Mouse (Mus musculus) heart, embryonic 15.5 days (tissue): ENCODE measurements at regions not wholly inside any gene's neighbourhood (a gene's known extent, or its start where the extent isn't known, plus 50 kb on each side); places are given as distances from the start of the nearest gene placed in this dataset.
"Not testable (repeated sequence)": the region's sequence is repeated elsewhere in the genome, so short reads cannot be mapped to it uniquely, and the experiment has no call there.

ENCODE experiments used
- ATAC-seq: fragments of 200-750 bp; cut with Nextera tagmentation; replicated peaks from 2 replicates; pipeline ENCODE4 v1.8.0; 2017; ENCODE audit warnings: low read depth, moderate TSS enrichment; ENCODE audit not compliant: insufficient number of reproducible peaks, insufficient read depth, low FRiP score
- H3K27ac ChIP-seq: fragments of 300-500 bp; sonication (generic); 2 replicates; pipeline ENCODE4 v1.5.1; 2015; ENCODE audit warnings: mild to moderate bottlenecking, inconsistent platforms
- H3K27me3 ChIP-seq: fragments of 300-500 bp; sonication (generic); 2 replicates; pipeline ENCODE4 v1.6.1; 2015; ENCODE audit warnings: inconsistent platforms
- H3K36me3 ChIP-seq: fragments of 300-500 bp; sonication (generic); 2 replicates; pipeline ENCODE4 v1.6.1; 2015; ENCODE audit warnings: mild to moderate bottlenecking, inconsistent platforms
- H3K4me1 ChIP-seq: fragments of 300-500 bp; sonication (generic); replicated peaks from 2 replicates; pipeline ENCODE4 v1.6.1; 2015; ENCODE audit warnings: inconsistent platforms
- H3K4me2 ChIP-seq: fragments of 300-500 bp; sonication (generic); 2 replicates; pipeline ENCODE4 v1.6.1; 2015; ENCODE audit warnings: inconsistent platforms, mild to moderate bottlenecking, moderate library complexity
- H3K4me3 ChIP-seq: fragments of 300-500 bp; sonication (generic); 2 replicates; pipeline ENCODE4 v1.5.1; 2015; ENCODE audit warnings: mild to moderate bottlenecking, inconsistent platforms
- H3K9ac ChIP-seq: fragments of 300-500 bp; sonication (generic); 2 replicates; pipeline ENCODE4 v1.6.1; 2015; ENCODE audit warnings: mild to moderate bottlenecking, inconsistent platforms
- H3K9me3 ChIP-seq: fragments of 300-500 bp; sonication (generic); replicated peaks from 2 replicates; pipeline ENCODE4 v1.6.1; 2016; ENCODE audit warnings: inconsistent platforms
- WGBS: fragments of 180-500 bp; shearing (Covaris S2); methylation state at CpG from one replicate; pipeline ENCODE4 v1.1.7; 2015; ENCODE audit warnings: mixed read lengths; 5-methylcytosine and 5-hydroxymethylcytosine counted together

- Histone ChIP-seq H3K27me3 (no peaks in the 10 kb centered on the region), H3K9me3 (no peaks in the 10 kb centered on the region), H3K4me1 (no peaks in the 10 kb centered on the region), H3K4me2 (no peak overlapping the region), H3K36me3 (no peaks in the 10 kb centered on the region), H3K4me3 (no peak overlapping the region), H3K9ac (no peak overlapping the region), H3K27ac (no peak overlapping the region)
- WGBS: 54% methylated on average over 2 of the region's 2 CpGs
- no peak for ATAC-seq
Observed at GRCm38 (mm10) chr16:12644621-12645020, 464.9 kb upstream of the Ercc4 start.

DNA sequence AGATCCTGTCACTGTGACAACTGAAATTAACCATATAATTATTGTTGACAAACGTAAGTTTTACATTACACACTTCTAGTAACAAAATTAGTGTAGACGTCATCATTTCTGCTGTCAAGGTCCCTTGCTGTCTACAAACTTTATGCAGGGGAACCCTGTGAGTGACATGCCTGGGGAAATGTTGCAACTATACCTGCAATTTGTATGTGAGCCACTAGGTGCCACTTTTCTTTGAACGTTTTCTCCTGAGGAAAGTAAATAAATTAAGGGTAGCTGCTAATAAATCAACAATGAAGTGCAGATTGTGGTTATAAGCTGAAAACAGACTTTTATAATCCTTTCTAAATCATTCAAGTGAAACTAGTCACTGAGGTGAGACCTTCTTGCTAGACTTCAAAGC, 457.3 kb upstream of the Ercc4 start:
- Histone ChIP-seq H3K9me3 (no peaks in the 10 kb centered on the region), H3K36me3 (no peaks in the 10 kb centered on the region), H3K9ac (no peak overlapping the region), H3K4me3 (no peak overlapping the region), H3K4me2 (no peak overlapping the region), H3K27ac (no peak overlapping the region), H3K27me3 (no peaks in the 10 kb centered on the region), H3K4me1 (no peaks in the 10 kb centered on the region)
- 74% methylated on average over 3 of the region's 3 CpGs for WGBS
- no peak for ATAC-seq

DNA sequence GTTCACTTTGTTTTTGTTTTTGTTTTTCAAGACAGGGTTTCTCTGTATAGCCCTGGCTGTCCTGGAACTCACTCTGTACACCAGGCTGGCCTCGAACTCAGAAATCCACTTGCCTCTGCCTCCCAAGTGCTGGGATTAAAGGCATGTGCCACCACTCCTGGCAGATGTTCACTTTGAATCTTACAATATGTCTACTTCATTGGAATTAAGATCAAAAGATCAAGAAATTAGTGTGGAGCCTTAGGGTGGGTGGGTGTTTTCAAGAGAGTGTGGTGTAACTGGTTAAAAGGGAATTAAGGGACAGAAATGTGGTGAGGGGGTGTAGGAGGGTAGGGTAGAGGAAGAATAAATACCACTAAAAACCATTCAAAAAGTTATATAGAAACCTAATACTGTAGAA, 435.8 kb upstream of the Ercc4 start:
- not testable (repeated sequence) for H3K27ac ChIP-seq, H3K9me3 ChIP-seq, H3K36me3 ChIP-seq, H3K4me1 ChIP-seq, H3K27me3 ChIP-seq, H3K4me3 ChIP-seq, H3K4me2 ChIP-seq, H3K9ac ChIP-seq, ATAC-seq
- WGBS: 80% methylated on average over 1 of the region's 1 CpGs

DNA sequence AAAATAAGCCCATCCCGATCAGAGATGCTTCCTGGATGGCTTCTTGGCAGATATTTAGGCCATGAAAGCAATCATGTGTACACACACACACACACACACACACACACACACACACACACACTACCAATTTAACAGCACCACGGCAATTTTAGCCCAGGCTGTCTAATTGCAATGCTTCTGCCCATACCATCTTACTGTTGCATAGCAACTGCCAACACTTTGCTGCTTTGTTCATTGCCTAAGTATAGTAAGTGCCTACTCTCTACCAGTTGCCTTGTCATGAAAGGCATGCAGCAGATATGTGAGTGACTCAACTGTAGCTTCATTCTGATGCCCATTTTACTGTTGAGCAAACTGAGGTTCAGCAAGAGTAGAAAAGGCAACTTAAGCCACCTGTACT, 428.0 kb upstream of the Ercc4 start:
- H3K27ac ChIP-seq: no peak overlapping the region
- ATAC-seq: no peak
- H3K9me3 ChIP-seq: no peaks in the 10 kb centered on the region
- no peak overlapping the region for H3K4me3 ChIP-seq
- no peaks in the 10 kb centered on the region for H3K27me3 ChIP-seq
- no peak overlapping the region for H3K9ac ChIP-seq
- no peaks in the 10 kb centered on the region for H3K36me3 ChIP-seq
- 73% methylated on average over 2 of the region's 2 CpGs for WGBS
- no peak overlapping the region for H3K4me2 ChIP-seq
- peaks cover 5% of the 10 kb centered on the region; the same call in 1 of the 2 replicates for H3K4me1 ChIP-seq

DNA sequence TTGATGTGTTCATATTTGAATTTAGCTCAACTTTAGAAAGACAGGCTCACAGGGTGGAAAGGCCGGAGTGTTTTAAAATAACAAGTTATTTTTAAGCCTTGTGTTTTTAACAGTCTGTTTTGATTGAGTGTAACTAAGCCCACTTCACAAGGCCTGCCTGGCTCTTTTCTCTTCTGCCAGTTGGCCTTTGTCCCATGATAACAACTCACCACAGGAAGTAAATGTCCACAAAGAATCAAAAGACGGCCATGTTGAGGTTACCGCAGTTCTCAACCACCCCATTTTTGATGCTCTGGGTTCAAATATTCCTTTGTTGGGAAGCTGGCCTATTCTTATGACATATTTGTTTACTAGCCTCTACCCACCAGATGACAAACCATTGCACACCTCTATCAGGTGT, 423.7 kb upstream of the Ercc4 start:
- Histone ChIP-seq H3K4me1 (peaks cover 2% of the 10 kb centered on the region; the same call in 1 of the 2 replicates), H3K9me3 (no peaks in the 10 kb centered on the region), H3K4me3 (no peak overlapping the region), H3K27me3 (no peaks in the 10 kb centered on the region), H3K9ac (no peak overlapping the region), H3K4me2 (no peak overlapping the region), H3K27ac (no peak overlapping the region), H3K36me3 (no peaks in the 10 kb centered on the region)
- 30% methylated on average over 3 of the region's 3 CpGs for WGBS
- ATAC-seq: no peak

- H3K9ac ChIP-seq: no peak overlapping the region
- no peak for ATAC-seq
Observed at GRCm38 (mm10) chr16:12691776-12692175, 417.7 kb upstream of the Ercc4 start.

DNA sequence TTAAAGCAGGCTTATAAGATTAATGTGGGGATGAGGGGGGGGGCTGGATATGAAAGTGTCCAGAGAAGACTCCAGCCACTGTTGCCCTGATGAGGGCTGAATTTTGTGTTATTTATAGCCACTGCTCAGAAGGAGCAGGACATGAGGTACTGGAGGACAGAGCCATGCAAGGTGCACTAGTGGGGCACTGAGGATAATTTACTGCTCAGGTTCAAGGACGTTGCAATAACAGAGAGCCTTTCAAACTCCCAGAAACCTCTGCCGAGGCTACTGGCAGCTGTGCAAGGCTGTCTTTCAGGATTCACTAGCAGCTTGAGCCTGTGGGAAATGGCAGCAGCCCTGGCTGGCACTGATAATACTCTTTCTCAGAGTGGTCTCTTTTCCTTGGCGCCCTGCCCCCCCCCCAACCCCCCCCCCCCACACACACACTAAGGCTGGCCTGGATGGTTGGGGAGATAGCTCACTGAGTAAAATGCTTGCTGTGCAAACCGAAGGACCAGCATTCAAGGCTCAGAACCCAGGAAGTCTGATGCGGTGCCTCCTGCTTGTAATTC, 416.7 kb upstream of the Ercc4 start:
- no peak for ATAC-seq
- Histone ChIP-seq H3K27me3 (no peaks in the 10 kb centered on the region), H3K36me3 (no peaks in the 10 kb centered on the region), H3K4me1 (peaks cover 19% of the 10 kb centered on the region), H3K4me2 (no peak overlapping the region), H3K9ac (no peak overlapping the region), H3K27ac (no peak overlapping the region), H3K4me3 (no peak overlapping the region), H3K9me3 (no peaks in the 10 kb centered on the region)
- 35% methylated on average over 5 of the region's 5 CpGs for WGBS

More at GRCm38 (mm10) chr16:12691776-12692175, 417.7 kb upstream of the Ercc4 start:
- Histone ChIP-seq H3K27me3 (no peaks in the 10 kb centered on the region), H3K4me3 (no peak overlapping the region), H3K4me2 (no peak overlapping the region), H3K27ac (no peak overlapping the region), H3K4me1 (peaks cover 11% of the 10 kb centered on the region), H3K9me3 (no peaks in the 10 kb centered on the region), H3K36me3 (no peaks in the 10 kb centered on the region)
- 44% methylated on average over 3 of the region's 3 CpGs for WGBS

DNA sequence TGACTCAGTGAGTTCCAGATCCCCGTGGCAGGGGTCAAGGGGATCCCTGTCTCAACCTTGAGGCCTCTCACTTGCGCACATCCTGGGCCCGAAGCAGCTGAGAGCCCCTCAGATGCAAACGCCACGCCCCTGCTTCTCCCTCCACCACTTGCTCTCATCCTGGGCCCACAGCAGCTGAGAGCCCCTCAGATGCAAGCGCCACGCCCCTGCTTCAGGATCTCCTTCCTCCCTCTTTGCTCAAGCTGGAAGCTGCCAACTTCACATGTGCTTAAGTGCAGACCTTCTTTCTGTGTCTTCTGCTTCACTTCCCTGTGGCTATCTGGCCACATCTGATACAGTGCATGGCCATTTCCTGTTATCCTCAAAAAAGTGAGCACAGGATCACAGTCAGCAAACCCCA, 416.1 kb upstream of the Ercc4 start:
- no peak overlapping the region for H3K9ac ChIP-seq
- no peak overlapping the region for H3K4me3 ChIP-seq
- no peaks in the 10 kb centered on the region for H3K27me3 ChIP-seq
- H3K9me3 ChIP-seq: no peaks in the 10 kb centered on the region
- H3K27ac ChIP-seq: no peak overlapping the region
- H3K4me1 ChIP-seq: peaks cover 24% of the 10 kb centered on the region
- H3K36me3 ChIP-seq: no peaks in the 10 kb centered on the region
- no peak for ATAC-seq
- no peak overlapping the region for H3K4me2 ChIP-seq
- 58% methylated on average over 7 of the region's 7 CpGs for WGBS

GRCm38 (mm10) chr16:12694646-12695045, 414.8 kb upstream of the Ercc4 start:
- no peak overlapping the region for H3K9ac ChIP-seq
- H3K4me1 ChIP-seq: peaks cover 24% of the 10 kb centered on the region
- no peak overlapping the region for H3K4me3 ChIP-seq
- H3K27me3 ChIP-seq: no peaks in the 10 kb centered on the region
- no peaks in the 10 kb centered on the region for H3K36me3 ChIP-seq
- H3K27ac ChIP-seq: no peak overlapping the region
- no peaks in the 10 kb centered on the region for H3K9me3 ChIP-seq
- no peak overlapping the region for H3K4me2 ChIP-seq
- ATAC-seq: no peak
- WGBS: 85% methylated on average over 3 of the region's 3 CpGs

DNA sequence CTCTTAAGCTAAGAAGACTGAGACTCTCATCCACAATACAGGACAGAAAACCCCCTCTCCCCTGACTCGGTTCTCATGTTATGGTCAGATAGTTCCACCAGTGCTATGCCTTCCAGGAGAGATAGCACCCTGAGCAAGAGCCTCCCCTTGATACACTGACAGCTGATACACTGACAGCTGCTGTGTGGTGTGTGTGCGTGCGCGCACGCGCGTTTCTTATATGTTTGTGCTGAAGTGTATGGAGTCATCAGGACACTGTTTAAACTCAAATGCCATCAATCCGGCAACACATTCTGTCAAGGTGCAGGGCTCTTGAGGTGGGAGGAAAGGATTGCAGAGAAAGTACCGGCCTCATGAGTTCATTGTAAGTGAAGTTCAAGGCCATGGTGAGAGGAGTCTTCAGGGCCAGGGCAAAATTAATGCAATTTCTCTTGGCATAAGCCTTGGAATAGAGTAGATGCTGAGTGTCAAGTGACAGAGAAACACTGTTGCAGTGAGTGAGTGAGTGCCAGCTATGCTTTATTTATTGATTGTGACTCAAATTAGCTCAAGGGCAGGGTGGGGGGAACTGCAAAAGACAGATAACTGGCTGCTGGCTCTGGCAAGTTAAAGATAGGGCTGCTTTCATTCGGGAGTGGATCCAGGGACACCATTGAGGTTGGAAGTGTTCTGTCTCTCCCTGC, 412.4 kb upstream of the Ercc4 start:
- Histone ChIP-seq H3K4me2 (peak overlapping the region; percentile 17; the same call in 1 of the 2 replicates), H3K27me3 (no peaks in the 10 kb centered on the region), H3K4me1 (peaks cover 24% of the 10 kb centered on the region), H3K9me3 (no peaks in the 10 kb centered on the region), H3K9ac (no peak overlapping the region), H3K36me3 (no peaks in the 10 kb centered on the region), H3K4me3 (no peak overlapping the region), H3K27ac (peak overlapping the region; percentile 59)
- peak; percentile 88 for ATAC-seq
- WGBS: 39% methylated on average over 10 of the region's 10 CpGs

DNA sequence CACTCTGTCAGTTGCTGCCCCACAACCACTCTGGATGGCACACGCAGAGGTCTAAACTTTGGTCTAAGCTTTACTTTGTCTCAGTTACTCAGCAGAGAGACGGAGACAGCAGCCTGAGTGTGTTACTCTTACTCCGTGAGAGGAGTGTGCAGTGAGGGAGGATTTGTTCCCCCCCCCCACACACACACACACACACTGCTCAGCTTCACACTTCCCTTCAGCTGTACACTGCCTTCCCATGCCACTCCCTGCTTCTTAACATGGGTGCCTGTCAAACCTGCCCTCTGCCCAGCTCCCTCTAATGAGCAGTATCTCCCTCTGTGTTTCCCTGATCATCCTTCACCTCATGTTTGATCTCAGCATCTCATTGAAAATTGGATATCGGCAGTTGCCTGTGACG, 409.9 kb upstream of the Ercc4 start:
- Histone ChIP-seq H3K4me1 (peaks cover 16% of the 10 kb centered on the region), H3K9me3 (no peaks in the 10 kb centered on the region), H3K4me3 (no peak overlapping the region), H3K27me3 (no peaks in the 10 kb centered on the region), H3K9ac (no peak overlapping the region), H3K27ac (no peak overlapping the region), H3K36me3 (no peaks in the 10 kb centered on the region), H3K4me2 (no peak overlapping the region)
- no peak for ATAC-seq
- 90% methylated on average over 5 of the region's 5 CpGs for WGBS

DNA sequence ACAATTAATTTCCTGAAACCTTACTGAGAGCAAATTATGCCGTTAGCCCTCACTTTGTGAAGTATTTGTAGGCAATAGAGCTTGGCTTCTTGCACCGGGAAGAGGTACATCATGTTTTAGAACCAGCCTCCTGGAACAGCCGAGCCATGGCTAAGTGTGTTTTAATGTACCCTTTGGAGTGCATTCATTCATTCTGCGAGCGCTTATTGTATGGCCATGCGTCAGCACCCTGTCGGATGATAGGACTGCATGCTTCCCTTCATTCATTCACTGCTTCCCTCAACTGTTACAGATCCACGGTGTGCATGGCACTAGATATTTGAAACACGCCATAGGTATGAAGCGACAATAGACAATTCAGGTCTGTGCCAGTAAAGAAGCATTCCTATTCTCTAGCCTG, 409.4 kb upstream of the Ercc4 start:
- Histone ChIP-seq H3K4me1 (peaks cover 16% of the 10 kb centered on the region), H3K27me3 (no peaks in the 10 kb centered on the region), H3K9ac (no peak overlapping the region), H3K36me3 (no peaks in the 10 kb centered on the region), H3K9me3 (no peaks in the 10 kb centered on the region), H3K4me2 (no peak overlapping the region), H3K27ac (no peak overlapping the region), H3K4me3 (no peak overlapping the region)
- 90% methylated on average over 10 of the region's 10 CpGs for whole genome bisulfite sequencing
- ATAC-seq: no peak
